Mouse (Mus musculus) mesoderm, embryonic 11.5 days (tissue): ENCODE results near the gene Olfr628.
"Not testable (repeated sequence)": the region's sequence is repeated elsewhere in the genome, so short reads cannot be mapped to it uniquely, and the experiment has no call there.

Source experiments
- DNase-seq: peaks from one replicate; pipeline ENCODE4 v3.0.0-alpha.2; 2012; ENCODE audit warnings: low read depth, low spot score

Olfr628 gene

GRCm38 (mm10) chr7:103730074-103730473 is at the start of gene Olfr628:
Olfr628 (plus strand) TSS chr7:103730374.
- no peak for DNase-seq

- DNase-seq = no peak
These were observed 47.8 kb upstream of the Olfr628 start, which contains the start of gene Olfr625-ps1 for GRCm38 (mm10) chr7:103682420-103682819. Olfr625-ps1 (plus strand) TSS chr7:103682720.

- no peak for DNase-seq
These were observed 30.7 kb upstream of the Olfr628 start for GRCm38 (mm10) chr7:103699469-103699868.

GRCm38 (mm10) chr7:103712024-103712423 is 18.1 kb upstream of the Olfr628 start:
- no peak for DNase-seq

GRCm38 (mm10) chr7:103714371-103714770 is 15.8 kb upstream of the Olfr628 start, which contains the start of gene Olfr243:
Olfr243 (plus strand) TSS chr7:103714671.
- no peak for DNase-seq

GRCm38 (mm10) chr7:103716398-103716797 is 13.8 kb upstream of the Olfr628 start:
- not testable (repeated sequence) for DNase-seq

GRCm38 (mm10) chr7:103744843-103745242 is 14.7 kb downstream of the Olfr628 start, which contains the start of gene Olfr629:
Olfr629 (minus strand) TSS chr7:103744943.
- no peak for DNase-seq

- no peak for DNase-seq
These were observed 27.1 kb downstream of the Olfr628 start, which contains the start of gene Olfr630 for GRCm38 (mm10) chr7:103757233-103757632. Olfr630 (minus strand) TSS chr7:103757333.

GRCm38 (mm10) chr7:103762212-103762611 is 32.0 kb downstream of the Olfr628 start:
- DNase-seq = not testable (repeated sequence)

GRCm38 (mm10) chr7:103767687-103768086 is 37.5 kb downstream of the Olfr628 start:
- not testable (repeated sequence) for DNase-seq

GRCm38 (mm10) chr7:103771494-103771893 is 41.3 kb downstream of the Olfr628 start, which contains the start of gene Olfr69:
Olfr69 (minus strand) TSS chr7:103771594.
- no peak for DNase-seq

GRCm38 (mm10) chr7:103777652-103778051 is 47.5 kb downstream of the Olfr628 start:
- DNase-seq = not testable (repeated sequence)

GRCm38 (mm10) chr7:103779598-103779997 is 49.4 kb downstream of the Olfr628 start, which contains the start of gene Olfr68:
Olfr68 (minus strand) TSS chr7:103779698.
- no peak for DNase-seq
